Mouse (Mus musculus) G1E (cell line): Measurements from ENCODE around the gene Ccdc181.

ENCODE experiments used
- CTCF ChIP-seq: IDR thresholded peaks from 2 replicates; pipeline ENCODE4 v1.5.1; 2012; ENCODE audit warnings: low read depth, low read length, inconsistent platforms, mixed read lengths
- GATA1 ChIP-seq: IDR thresholded peaks from 2 replicates; pipeline ENCODE4 v1.6.1; 2012; ENCODE audit warnings: borderline replicate concordance, low read length, inconsistent platforms, mixed read lengths
- TAL1 ChIP-seq: conservative IDR thresholded peaks from 2 replicates; pipeline ENCODE4 v1.6.1; 2012; ENCODE audit warnings: low read depth, low read length, inconsistent platforms, mixed read lengths

- no peak for TF ChIP-seq CTCF
- no peak for TF ChIP-seq GATA1
- TF ChIP-seq TAL1, result no peak
These were observed 38.7 kb downstream of the Ccdc181 start for GRCm38 (mm10) chr1:164314085-164314484.
